Mouse (Mus musculus): ENCODE results near the gene Plpp3. TPM values are rescaled to one million over a fixed set of nuclear protein-coding genes. Genes with fewer than 3 reads are reported as not detected.

Plpp3 gene
- total and polyA plus RNA-seq, 2 experiments: 64.1 to 81.0 TPM

DNA sequence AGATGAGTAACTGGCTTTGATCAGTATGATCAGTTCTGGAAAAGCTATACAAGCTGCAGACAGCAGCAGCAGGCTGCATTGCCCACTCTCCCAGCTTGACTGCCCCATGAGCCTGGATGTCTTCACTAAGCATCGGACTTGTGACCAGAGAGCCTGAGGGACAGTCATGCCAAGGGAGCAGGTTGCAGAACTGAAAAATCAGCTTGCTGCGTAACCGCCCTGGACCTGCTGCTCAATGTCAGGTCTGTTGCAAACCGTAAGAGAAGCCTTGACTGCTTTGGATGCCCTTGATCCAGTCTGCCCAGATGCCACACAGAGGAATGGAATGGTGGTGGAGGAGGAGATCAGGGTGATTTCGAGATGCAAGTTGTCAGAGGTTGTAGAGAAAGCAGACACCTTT, 41.5 kb downstream of the Plpp3 start:
- Histone ChIP-seq H3K9ac (ENCODE audit: low read depth, low read length) (no peak overlapping the region; the same call in 1 of the 2 replicates), H3K4me3 (ENCODE audit: insufficient read depth, low read depth, low read length) (no peak overlapping the region), H3K79me2 (ENCODE audit: control insufficient read depth, insufficient read depth, low read length) (peaks cover 35% of the 10 kb centered on the region; the same call in 1 of the 2 replicates), H3K27ac (replicated peaks; ENCODE audit: insufficient read depth, low read depth, low read length) (peak overlapping the region; percentile 53; the same call in 1 of the 2 replicates), H3K4me1 (ENCODE audit: control insufficient read depth, insufficient read depth, low read length) (peaks cover 46% of the 10 kb centered on the region), H3K36me3 (ENCODE audit: control insufficient read depth, insufficient read depth, low read length) (peaks cover 77% of the 10 kb centered on the region), H3K27me3 (ENCODE audit: control insufficient read depth, insufficient read depth, low read length) (no peaks in the 10 kb centered on the region)
- DNase-seq (ENCODE audit: extremely low read depth, low read depth, low spot score): peak; percentile 54
- TF ChIP-seq POLR2A (IDR thresholded peaks at IDR 0.05; ENCODE audit: extremely low read depth, insufficient read depth, low read length): no peak
- TF ChIP-seq CTCF (IDR thresholded peaks at IDR 0.05; ENCODE audit: low read depth, low read length): no peak
- WGBS: 73% methylated on average over 5 of the region's 5 CpGs

GRCm38 (mm10) chr4:105199345-105199744, 42.2 kb downstream of the Plpp3 start:
- H3K79me2 ChIP-seq (ENCODE audit: control insufficient read depth, insufficient read depth, low read length): peaks cover 34% of the 10 kb centered on the region; the same call in 1 of the 2 replicates
- no peak for TF ChIP-seq POLR2A (IDR thresholded peaks at IDR 0.05; ENCODE audit: extremely low read depth, insufficient read depth, low read length)
- TF ChIP-seq CTCF (IDR thresholded peaks at IDR 0.05; ENCODE audit: low read depth, low read length): no peak
- H3K36me3 ChIP-seq (ENCODE audit: control insufficient read depth, insufficient read depth, low read length): peaks cover 77% of the 10 kb centered on the region
- no peak overlapping the region for H3K9ac ChIP-seq (ENCODE audit: low read depth, low read length)
- 73% methylated on average over 8 of the region's 8 CpGs for WGBS
- no peak overlapping the region for H3K27ac ChIP-seq (replicated peaks; ENCODE audit: insufficient read depth, low read depth, low read length)
- peaks cover 44% of the 10 kb centered on the region for H3K4me1 ChIP-seq (ENCODE audit: control insufficient read depth, insufficient read depth, low read length)
- DNase-seq (ENCODE audit: extremely low read depth, low read depth, low spot score): no peak
- no peak overlapping the region for H3K4me3 ChIP-seq (ENCODE audit: insufficient read depth, low read depth, low read length)
- no peaks in the 10 kb centered on the region for H3K27me3 ChIP-seq (ENCODE audit: control insufficient read depth, insufficient read depth, low read length)

GRCm38 (mm10) chr4:105200624-105201524, 43.7 kb downstream of the Plpp3 start:
- Histone ChIP-seq H3K9ac (ENCODE audit: low read depth, low read length) (peak overlapping the region; percentile 12; the same call in 1 of the 2 replicates), H3K4me1 (ENCODE audit: control insufficient read depth, insufficient read depth, low read length) (peaks cover 44% of the 10 kb centered on the region), H3K4me3 (ENCODE audit: insufficient read depth, low read depth, low read length) (no peak overlapping the region), H3K79me2 (ENCODE audit: control insufficient read depth, insufficient read depth, low read length) (peaks cover 31% of the 10 kb centered on the region; the same call in 1 of the 2 replicates), H3K27me3 (ENCODE audit: control insufficient read depth, insufficient read depth, low read length) (no peaks in the 10 kb centered on the region), H3K27ac (replicated peaks; ENCODE audit: insufficient read depth, low read depth, low read length) (peak overlapping the region; percentile 46), H3K36me3 (ENCODE audit: control insufficient read depth, insufficient read depth, low read length) (peaks cover 72% of the 10 kb centered on the region)
- 63% methylated on average over 14 of the region's 14 CpGs for WGBS
- no peak for TF ChIP-seq POLR2A (IDR thresholded peaks at IDR 0.05; ENCODE audit: extremely low read depth, insufficient read depth, low read length)
- no peak for TF ChIP-seq CTCF (IDR thresholded peaks at IDR 0.05; ENCODE audit: low read depth, low read length)
- DNase-seq (ENCODE audit: extremely low read depth, low read depth, low spot score): no peak

GRCm38 (mm10) chr4:105202439-105202838, 45.3 kb downstream of the Plpp3 start:
- 23% methylated on average over 3 of the region's 3 CpGs for WGBS

DNA sequence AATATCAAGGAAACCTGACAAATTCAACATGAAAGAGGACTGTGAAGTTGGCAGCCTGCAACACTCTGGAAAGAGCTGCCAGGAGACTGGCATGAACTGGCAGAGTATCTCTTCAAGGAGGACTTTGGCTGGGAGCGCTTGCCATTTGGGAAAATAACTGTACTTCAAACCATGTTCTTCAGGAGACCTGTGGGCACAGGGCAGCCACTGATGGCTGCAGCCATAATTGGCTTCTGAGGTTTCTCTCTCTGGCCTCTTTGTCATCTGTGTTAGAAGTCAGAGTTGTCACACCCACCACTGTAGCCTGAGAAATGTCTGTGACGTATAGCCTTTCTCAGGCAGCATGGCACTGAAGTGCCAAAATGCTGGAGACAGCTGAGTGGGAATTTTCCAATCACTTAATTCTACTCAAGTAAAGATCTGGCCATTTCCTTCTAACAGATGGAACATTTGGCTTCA, 46.2 kb downstream of the Plpp3 start:
- Histone ChIP-seq H3K4me1 (ENCODE audit: control insufficient read depth, insufficient read depth, low read length) (peaks cover 47% of the 10 kb centered on the region), H3K79me2 (ENCODE audit: control insufficient read depth, insufficient read depth, low read length) (peaks cover 24% of the 10 kb centered on the region; the same call in 1 of the 2 replicates), H3K4me3 (ENCODE audit: insufficient read depth, low read depth, low read length) (no peak overlapping the region), H3K27me3 (ENCODE audit: control insufficient read depth, insufficient read depth, low read length) (no peaks in the 10 kb centered on the region), H3K27ac (replicated peaks; ENCODE audit: insufficient read depth, low read depth, low read length) (peak overlapping the region; percentile 74), H3K36me3 (ENCODE audit: control insufficient read depth, insufficient read depth, low read length) (peaks cover 61% of the 10 kb centered on the region), H3K9ac (ENCODE audit: low read depth, low read length) (no peak overlapping the region)
- DNase-seq (ENCODE audit: extremely low read depth, low read depth, low spot score): peak; percentile 87
- 44% methylated on average over 2 of the region's 2 CpGs for WGBS
- TF ChIP-seq CTCF (IDR thresholded peaks at IDR 0.05; ENCODE audit: low read depth, low read length): no peak
- TF ChIP-seq POLR2A (IDR thresholded peaks at IDR 0.05; ENCODE audit: extremely low read depth, insufficient read depth, low read length): no peak

More at GRCm38 (mm10) chr4:105202439-105202838, 45.3 kb downstream of the Plpp3 start:
- peaks cover 25% of the 10 kb centered on the region; the same call in 1 of the 2 replicates for H3K79me2 ChIP-seq (ENCODE audit: control insufficient read depth, insufficient read depth, low read length)
- H3K36me3 ChIP-seq (ENCODE audit: control insufficient read depth, insufficient read depth, low read length): peaks cover 64% of the 10 kb centered on the region
- H3K9ac ChIP-seq (ENCODE audit: low read depth, low read length): peak overlapping the region; percentile 43; the same call in 1 of the 2 replicates
- no peaks in the 10 kb centered on the region for H3K27me3 ChIP-seq (ENCODE audit: control insufficient read depth, insufficient read depth, low read length)
- H3K27ac ChIP-seq (replicated peaks; ENCODE audit: insufficient read depth, low read depth, low read length): peak overlapping the region; percentile 92
- no peak for TF ChIP-seq CTCF (IDR thresholded peaks at IDR 0.05; ENCODE audit: low read depth, low read length)
- no peak for TF ChIP-seq POLR2A (IDR thresholded peaks at IDR 0.05; ENCODE audit: extremely low read depth, insufficient read depth, low read length)
- peaks cover 47% of the 10 kb centered on the region for H3K4me1 ChIP-seq (ENCODE audit: control insufficient read depth, insufficient read depth, low read length)
- DNase-seq (ENCODE audit: extremely low read depth, low read depth, low spot score): peak; percentile 94
- H3K4me3 ChIP-seq (ENCODE audit: insufficient read depth, low read depth, low read length): no peak overlapping the region

Measured in liver, adult 2 months (tissue).